Mouse (Mus musculus): ENCODE data around the gene Fam69a. TPM values are rescaled to one million over a fixed set of nuclear protein-coding genes. Genes with fewer than 3 reads are reported as not detected.

Gene Fam69a
- total and polyA plus RNA-seq, 2 experiments from 2014 or later, result 5.7 to 18.6 TPM

GRCm38 (mm10) chr5:108028230-108028629 is 41.3 kb upstream of the Fam69a start:
- ATAC-seq (ENCODE audit: insufficient read depth, low read depth), result peak; percentile 75
- 56% methylated on average over 4 of the region's 4 CpGs for WGBS

GRCm38 (mm10) chr5:108021346-108021745 is 34.5 kb upstream of the Fam69a start:
- Histone ChIP-seq H3K4me3 (ENCODE audit: low read depth, low read length) (no peak overlapping the region), H3K9me3 (replicated peaks; ENCODE audit: control insufficient read depth, low read length) (no peaks in the 10 kb centered on the region), H3K27me3 (ENCODE audit: control insufficient read depth, insufficient read depth, low read length) (no peaks in the 10 kb centered on the region), H3K27ac (ENCODE audit: low read depth) (no peak overlapping the region), H3K4me2 (ENCODE audit: low read depth, low read length) (no peak overlapping the region), H3K36me3 (replicated peaks; ENCODE audit: control insufficient read depth, insufficient read depth, low read length) (no peaks in the 10 kb centered on the region), H3K9ac (replicated peaks; ENCODE audit: low read depth, low read length) (no peak overlapping the region), H3K4me1 (ENCODE audit: control insufficient read depth, insufficient read depth) (no peaks in the 10 kb centered on the region)
- no peak for DNase-seq (ENCODE audit: low spot score)
- no peak for ATAC-seq (ENCODE audit: insufficient read depth, low read depth)
- TF ChIP-seq EP300 (IDR thresholded peaks at IDR 0.05; ENCODE audit: low read depth), result no peak
- no peak for TF ChIP-seq CTCF (IDR thresholded peaks at IDR 0.05; ENCODE audit: low read depth)
- WGBS, result 72% methylated on average over 3 of the region's 3 CpGs

More at GRCm38 (mm10) chr5:108028230-108028629, 41.3 kb upstream of the Fam69a start:
- Histone ChIP-seq H3K36me3 (replicated peaks; ENCODE audit: control insufficient read depth, insufficient read depth, low read length) (no peaks in the 10 kb centered on the region), H3K27me3 (ENCODE audit: control insufficient read depth, insufficient read depth, low read length) (no peaks in the 10 kb centered on the region), H3K4me2 (ENCODE audit: low read depth, low read length) (no peak overlapping the region), H3K9me3 (replicated peaks; ENCODE audit: control insufficient read depth, low read length) (no peaks in the 10 kb centered on the region), H3K4me3 (ENCODE audit: low read depth, low read length) (no peak overlapping the region), H3K4me1 (ENCODE audit: control insufficient read depth, insufficient read depth) (0 out of 2 replicates have a peak, but pooled peaks cover 3% of the 10 kb centered on the region), H3K27ac (ENCODE audit: low read depth) (no peak overlapping the region), H3K9ac (replicated peaks; ENCODE audit: low read depth, low read length) (no peak overlapping the region)
- no peak for DNase-seq (ENCODE audit: low spot score)
- TF ChIP-seq EP300 (IDR thresholded peaks at IDR 0.05; ENCODE audit: low read depth) (no peak), CTCF (IDR thresholded peaks at IDR 0.05; ENCODE audit: low read depth) (no peak)

- peaks cover 11% of the 10 kb centered on the region for H3K4me1 ChIP-seq (ENCODE audit: control insufficient read depth, insufficient read depth)
- WGBS, result 14% methylated on average over 2 of the region's 2 CpGs
- no peaks in the 10 kb centered on the region for H3K36me3 ChIP-seq (replicated peaks; ENCODE audit: control insufficient read depth, insufficient read depth, low read length)
- H3K4me2 ChIP-seq (ENCODE audit: low read depth, low read length), result no peak overlapping the region
- no peak for DNase-seq (ENCODE audit: low spot score)
- H3K4me3 ChIP-seq (ENCODE audit: low read depth, low read length), result no peak overlapping the region
- no peak for TF ChIP-seq EP300 (IDR thresholded peaks at IDR 0.05; ENCODE audit: low read depth)
- peak; percentile 27 for TF ChIP-seq CTCF (IDR thresholded peaks at IDR 0.05; ENCODE audit: low read depth)
- no peaks in the 10 kb centered on the region for H3K9me3 ChIP-seq (replicated peaks; ENCODE audit: control insufficient read depth, low read length)
- H3K27me3 ChIP-seq (ENCODE audit: control insufficient read depth, insufficient read depth, low read length), result no peaks in the 10 kb centered on the region
- H3K9ac ChIP-seq (replicated peaks; ENCODE audit: low read depth, low read length), result no peak overlapping the region
- ATAC-seq (ENCODE audit: insufficient read depth, low read depth), result no peak
- H3K27ac ChIP-seq (ENCODE audit: low read depth), result no peak overlapping the region
Observed at GRCm38 (mm10) chr5:108019367-108019766, 32.5 kb upstream of the Fam69a start.

GRCm38 (mm10) chr5:108017232-108017631 is 30.3 kb upstream of the Fam69a start:
- Histone ChIP-seq H3K9ac (replicated peaks; ENCODE audit: low read depth, low read length) (no peak overlapping the region), H3K36me3 (replicated peaks; ENCODE audit: control insufficient read depth, insufficient read depth, low read length) (no peaks in the 10 kb centered on the region), H3K27ac (ENCODE audit: low read depth) (no peak overlapping the region), H3K4me2 (ENCODE audit: low read depth, low read length) (no peak overlapping the region), H3K4me1 (ENCODE audit: control insufficient read depth, insufficient read depth) (peaks cover 11% of the 10 kb centered on the region), H3K27me3 (ENCODE audit: control insufficient read depth, insufficient read depth, low read length) (no peaks in the 10 kb centered on the region), H3K4me3 (ENCODE audit: low read depth, low read length) (no peak overlapping the region), H3K9me3 (replicated peaks; ENCODE audit: control insufficient read depth, low read length) (no peaks in the 10 kb centered on the region)
- DNase-seq (ENCODE audit: low spot score) (no peak), ATAC-seq (ENCODE audit: insufficient read depth, low read depth) (no peak)
- TF ChIP-seq EP300 (IDR thresholded peaks at IDR 0.05; ENCODE audit: low read depth) (no peak), CTCF (IDR thresholded peaks at IDR 0.05; ENCODE audit: low read depth) (no peak)
- WGBS, result 91% methylated on average over 2 of the region's 2 CpGs

- 16% methylated on average over 7 of the region's 7 CpGs for WGBS
- Histone ChIP-seq H3K36me3 (replicated peaks; ENCODE audit: control insufficient read depth, insufficient read depth, low read length) (no peaks in the 10 kb centered on the region), H3K9me3 (replicated peaks; ENCODE audit: control insufficient read depth, low read length) (no peaks in the 10 kb centered on the region), H3K27ac (ENCODE audit: low read depth) (peak overlapping the region; percentile 46), H3K4me2 (ENCODE audit: low read depth, low read length) (no peak overlapping the region; the same call in 1 of the 2 replicates), H3K9ac (replicated peaks; ENCODE audit: low read depth, low read length) (no peak overlapping the region), H3K4me1 (ENCODE audit: control insufficient read depth, insufficient read depth) (peaks cover 11% of the 10 kb centered on the region), H3K4me3 (ENCODE audit: low read depth, low read length) (no peak overlapping the region), H3K27me3 (ENCODE audit: control insufficient read depth, insufficient read depth, low read length) (no peaks in the 10 kb centered on the region)
- ATAC-seq (ENCODE audit: insufficient read depth, low read depth) (peak; percentile 77), DNase-seq (ENCODE audit: low spot score) (peak; percentile 68)
- TF ChIP-seq CTCF (IDR thresholded peaks at IDR 0.05; ENCODE audit: low read depth), result no peak
- TF ChIP-seq EP300 (IDR thresholded peaks at IDR 0.05; ENCODE audit: low read depth), result no peak
Observed at GRCm38 (mm10) chr5:108015422-108015821, 28.5 kb upstream of the Fam69a start.

GRCm38 (mm10) chr5:108014173-108014572 is 27.3 kb upstream of the Fam69a start:
- no peak overlapping the region for H3K9ac ChIP-seq (replicated peaks; ENCODE audit: low read depth, low read length)
- no peak for ATAC-seq (ENCODE audit: insufficient read depth, low read depth)
- H3K4me1 ChIP-seq (ENCODE audit: control insufficient read depth, insufficient read depth), result peaks cover 11% of the 10 kb centered on the region
- TF ChIP-seq CTCF (IDR thresholded peaks at IDR 0.05; ENCODE audit: low read depth) (no peak), EP300 (IDR thresholded peaks at IDR 0.05; ENCODE audit: low read depth) (no peak)
- DNase-seq (ENCODE audit: low spot score), result no peak
- 40% methylated on average over 1 of the region's 1 CpGs for WGBS
- no peak overlapping the region for H3K4me3 ChIP-seq (ENCODE audit: low read depth, low read length)
- H3K27ac ChIP-seq (ENCODE audit: low read depth), result no peak overlapping the region
- no peaks in the 10 kb centered on the region for H3K36me3 ChIP-seq (replicated peaks; ENCODE audit: control insufficient read depth, insufficient read depth, low read length)
- no peak overlapping the region for H3K4me2 ChIP-seq (ENCODE audit: low read depth, low read length)
- H3K27me3 ChIP-seq (ENCODE audit: control insufficient read depth, insufficient read depth, low read length), result no peaks in the 10 kb centered on the region
- H3K9me3 ChIP-seq (replicated peaks; ENCODE audit: control insufficient read depth, low read length), result no peaks in the 10 kb centered on the region

Measured in heart, postnatal 0 days (tissue).